Mouse (Mus musculus) left cerebral cortex, postnatal 36 days (tissue): ENCODE results near the gene Yes1. TPM values are rescaled to one million over a fixed set of nuclear protein-coding genes. Genes with fewer than 3 reads are reported as not detected.

Experiments
- total RNA-seq, 2 experiments: library from RNA; stranded (reverse); gene quantifications; 2 replicates each; pipeline ENCODE4 v1.2.3; 2021

Gene Yes1
- total RNA-seq, 2 experiments from 2014 or later, result 11.8 to 13.5 TPM

Other genes with a start within 250 kb of the Yes1 start
- gene Ppp1cb, start 152.3 kb upstream of the Yes1 start, total RNA-seq, result 100 to 1,000 TPM; 380 to 391 TPM
- gene Pisd, start 174.5 kb downstream of the Yes1 start, total RNA-seq, result 10 to 100 TPM; 57.2 to 57.7 TPM
- gene Gm20671, start 215.9 kb downstream of the Yes1 start, total RNA-seq, result not detected
- gene Prr14l, start 243.1 kb downstream of the Yes1 start, total RNA-seq, result 10 to 100 TPM; 34.9 to 42.1 TPM